Mouse (Mus musculus) bone marrow macrophage, adult 2 months (primary cell): Measurements from ENCODE around the gene Slc24a3.

Source experiments
- CTCF ChIP-seq: IDR thresholded peaks from 2 replicates; pipeline ENCODE4 v1.5.1; 2012; ENCODE audit warnings: low read depth, mild to moderate bottlenecking, low read length, moderate library complexity
- POLR2A ChIP-seq: IDR thresholded peaks from 2 replicates; pipeline ENCODE4 v1.6.1; 2012; ENCODE audit warnings: mild to moderate bottlenecking, low read depth, low read length, borderline replicate concordance

DNA sequence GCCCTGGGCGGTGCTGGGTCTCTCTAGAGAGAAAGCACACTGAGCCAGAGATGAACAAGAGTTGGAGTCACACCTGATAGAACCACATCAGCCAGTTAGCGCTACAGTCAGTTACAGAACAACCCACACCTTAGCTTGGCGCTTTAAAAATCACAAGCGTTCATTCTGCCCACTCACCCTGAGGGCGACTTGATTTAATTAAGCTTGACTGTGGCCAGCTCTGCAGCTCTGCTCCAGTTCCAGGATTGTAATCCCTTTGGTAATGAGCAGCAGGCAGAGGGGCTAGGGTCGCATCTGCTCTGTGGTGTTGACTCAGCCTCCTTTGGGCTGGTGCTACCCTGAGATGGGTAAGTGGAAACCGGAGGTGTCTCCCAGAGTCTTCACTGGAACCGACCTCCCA, 446.2 kb downstream of the Slc24a3 start:
- TF ChIP-seq POLR2A: no peak
- TF ChIP-seq CTCF: no peak
